Mouse (Mus musculus) testis, adult 2 months (tissue): Measurements from ENCODE around the gene 9930111J21Rik2. TPM values are rescaled to one million over a fixed set of nuclear protein-coding genes. Genes with fewer than 3 reads are reported as not detected.
"Not testable (repeated sequence)": the region's sequence is repeated elsewhere in the genome, so short reads cannot be mapped to it uniquely, and the experiment has no call there.

Experiments used
- H3K27ac ChIP-seq: fragments of 200-500 bp; 2 replicates; pipeline ENCODE4 v1.5.1; 2012; ENCODE audit warnings: low read depth, low read length; ENCODE audit not compliant: control insufficient read depth, insufficient read depth
- H3K27me3 ChIP-seq: fragments of 200-500 bp; 2 replicates; pipeline ENCODE4 v1.6.1; 2012; ENCODE audit warnings: mild to moderate bottlenecking, low read length, moderate library complexity; ENCODE audit not compliant: control insufficient read depth, insufficient read depth
- H3K36me3 ChIP-seq: fragments of 200-500 bp; 2 replicates; pipeline ENCODE4 v1.6.1; 2012; ENCODE audit warnings: mild to moderate bottlenecking, low read length; ENCODE audit not compliant: control insufficient read depth, insufficient read depth
- H3K4me1 ChIP-seq: fragments of 200-500 bp; 2 replicates; pipeline ENCODE4 v1.6.1; 2012; ENCODE audit warnings: low read length; ENCODE audit not compliant: control insufficient read depth, insufficient read depth
- H3K4me3 ChIP-seq: fragments of 200-500 bp; 2 replicates; pipeline ENCODE4 v1.5.1; 2012; ENCODE audit warnings: low read depth, mild to moderate bottlenecking, low read length, moderate library complexity, mixed read lengths; ENCODE audit not compliant: control insufficient read depth
- polyA plus RNA-seq: library from polyadenylated mRNA; depleted of rRNA; stranded (reverse); fragments of >200 nt; gene quantifications from 2 replicates; pipeline ENCODE4 v1.2.3, GENCODE M21; 2012; rRNA removed

Gene 9930111J21Rik2
- polyA plus RNA-seq, 1 experiment = 0.35 TPM

DNA sequence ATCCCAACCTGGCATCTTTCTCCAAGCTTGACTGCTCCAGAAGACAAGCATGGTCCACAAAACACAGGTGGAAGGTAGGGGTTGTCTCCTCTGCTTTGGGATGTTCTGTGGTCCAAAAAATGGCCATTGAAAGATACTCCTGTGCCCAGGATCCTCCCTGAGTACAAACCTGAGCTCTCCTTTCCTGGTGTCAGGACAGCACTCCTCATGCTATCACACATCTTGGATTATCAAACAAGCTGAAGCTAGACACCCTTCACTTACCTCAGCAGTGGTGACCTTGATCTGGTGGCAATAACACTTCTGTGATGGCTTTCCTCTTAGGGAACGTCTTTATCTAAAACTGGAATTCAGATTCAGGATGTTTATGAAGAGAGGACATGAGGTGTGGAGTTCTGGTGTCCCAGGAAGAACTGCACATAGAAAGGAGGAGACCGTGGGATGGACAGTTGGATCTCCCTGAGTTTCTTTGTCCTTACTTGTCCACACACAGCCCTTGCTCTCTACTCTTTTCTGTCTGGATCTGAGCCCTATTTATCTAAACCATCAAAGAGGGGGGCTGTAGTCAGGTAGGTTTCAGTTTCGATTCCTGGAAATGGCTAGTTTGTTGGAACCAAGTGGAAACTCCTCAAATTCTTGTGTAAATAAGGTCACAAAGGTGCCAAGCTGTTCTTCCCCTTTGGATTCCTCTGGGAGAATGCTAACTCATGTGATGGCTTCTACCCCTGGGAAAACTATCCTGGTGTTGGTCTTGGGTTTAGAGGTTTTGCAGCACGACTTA, 59.1 kb downstream of the 9930111J21Rik2 start, which contains the start of gene Gm12185:
TSS of gene Gm12185 (minus strand) at position 487 of the 781 bp plus-strand sequence.
- H3K27me3 ChIP-seq, H3K4me3 ChIP-seq, H3K4me1 ChIP-seq, H3K36me3 ChIP-seq: not testable (repeated sequence)
- 0 out of 2 replicates have a peak within 1 kb of the TSS, but pooled peaks have one; percentile 29 for H3K27ac ChIP-seq

DNA sequence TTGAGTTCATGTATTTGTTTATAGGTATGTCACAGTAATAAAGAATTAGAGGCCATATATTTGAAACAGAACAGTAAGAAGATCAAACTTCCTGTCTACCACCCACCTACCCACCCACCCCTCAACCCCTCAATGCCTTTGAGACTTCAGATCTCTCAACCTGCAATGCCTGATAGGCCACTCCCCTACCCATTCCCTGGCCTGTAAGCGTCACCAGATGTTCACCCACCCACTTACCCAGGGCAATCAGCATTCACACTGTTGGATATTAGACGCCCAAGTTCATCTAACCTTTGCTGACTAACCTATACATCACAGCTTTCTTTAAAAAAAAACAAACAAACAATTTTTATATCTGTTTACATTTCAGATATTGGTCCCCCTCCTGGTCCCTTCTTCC, 61.1 kb downstream of the 9930111J21Rik2 start:
- not testable (repeated sequence) for H3K27me3 ChIP-seq, H3K27ac ChIP-seq, H3K36me3 ChIP-seq, H3K4me3 ChIP-seq, H3K4me1 ChIP-seq

- H3K27me3 ChIP-seq, H3K36me3 ChIP-seq, H3K4me3 ChIP-seq, H3K4me1 ChIP-seq, H3K27ac ChIP-seq: not testable (repeated sequence)
Observed at GRCm38 (mm10) chr11:48988219-48988618, 62.8 kb downstream of the 9930111J21Rik2 start.

GRCm38 (mm10) chr11:48982848-48983247, 68.2 kb downstream of the 9930111J21Rik2 start:
- not testable (repeated sequence) for H3K27ac ChIP-seq, H3K36me3 ChIP-seq, H3K4me1 ChIP-seq, H3K4me3 ChIP-seq, H3K27me3 ChIP-seq

GRCm38 (mm10) chr11:48980052-48980451, 71.0 kb downstream of the 9930111J21Rik2 start:
- H3K36me3 ChIP-seq, H3K4me1 ChIP-seq, H3K4me3 ChIP-seq, H3K27ac ChIP-seq, H3K27me3 ChIP-seq: not testable (repeated sequence)

DNA sequence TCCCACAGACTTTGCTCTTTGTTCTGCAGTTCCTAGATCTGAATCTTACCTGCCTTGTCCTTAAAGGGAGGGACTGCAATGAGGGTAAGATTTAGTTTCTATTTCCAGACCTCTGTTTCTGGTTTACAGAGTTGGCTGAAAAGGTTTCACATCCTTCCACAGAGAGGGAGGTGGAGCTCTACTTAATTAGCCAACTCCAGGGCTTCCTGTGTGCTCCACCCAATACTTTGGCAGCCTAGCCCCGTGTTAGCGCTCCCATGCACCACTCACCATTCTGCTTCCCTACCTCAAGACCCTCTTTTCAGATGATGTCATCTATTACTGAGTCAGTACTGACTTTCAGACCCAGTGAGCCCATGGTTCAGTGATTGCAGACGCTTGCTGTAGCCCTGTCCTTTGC, 71.8 kb downstream of the 9930111J21Rik2 start, which contains the start of gene 9930111J21Rik1:
TSS of gene 9930111J21Rik1 (minus strand) at position 148 of the 400 bp plus-strand sequence.
- H3K4me1 ChIP-seq, H3K4me3 ChIP-seq, H3K36me3 ChIP-seq, H3K27me3 ChIP-seq, H3K27ac ChIP-seq: not testable (repeated sequence)

GRCm38 (mm10) chr11:48978240-48978939, 72.7 kb downstream of the 9930111J21Rik2 start, which contains the start of gene Olfr56:
Gene Olfr56, plus strand, starts transcription at chr11:48978889.
- H3K27ac ChIP-seq, H3K4me3 ChIP-seq, H3K36me3 ChIP-seq, H3K27me3 ChIP-seq, H3K4me1 ChIP-seq: not testable (repeated sequence)

DNA sequence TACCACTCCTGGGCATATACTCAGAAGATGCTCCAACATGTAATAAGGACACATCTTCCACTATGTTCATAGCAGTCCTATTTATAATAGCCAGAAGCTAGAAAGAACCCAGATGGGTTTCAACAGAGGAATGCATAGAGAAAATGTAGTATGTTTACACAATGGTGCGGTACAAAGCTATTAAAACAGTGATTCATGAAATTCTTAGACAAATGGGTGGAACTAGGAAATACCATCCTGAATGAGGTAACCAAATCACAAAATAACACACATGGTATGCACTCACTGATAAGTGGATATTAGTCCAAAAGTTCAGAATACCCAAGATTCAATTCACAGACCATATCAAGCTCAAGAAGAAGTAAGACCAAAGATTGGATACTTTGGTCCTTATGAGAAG, 76.4 kb downstream of the 9930111J21Rik2 start:
- H3K36me3 ChIP-seq, H3K4me1 ChIP-seq, H3K27ac ChIP-seq, H3K4me3 ChIP-seq, H3K27me3 ChIP-seq: not testable (repeated sequence)

Other genes with a start within 250 kb of the 9930111J21Rik2 start
- 85.7 and 95.5 TPM in 2 replicates for gene Trim41, start 233.9 kb downstream of the 9930111J21Rik2 start, polyA plus RNA-seq
- gene Trim7, start 225.1 kb downstream of the 9930111J21Rik2 start, polyA plus RNA-seq = 16.3 and 18.3 TPM in 2 replicates
- gene Gm12184, start 224.6 kb downstream of the 9930111J21Rik2 start, polyA plus RNA-seq = 4.8 and 7.2 TPM in 2 replicates
- gene Irgm1, start 179.6 kb downstream of the 9930111J21Rik2 start, polyA plus RNA-seq = 0.75 and 0.78 TPM in 2 replicates
- gene Gm5431, start 149.0 kb downstream of the 9930111J21Rik2 start, polyA plus RNA-seq = 0.02 and 0.05 TPM in 2 replicates
- gene Psme2b, start 105.1 kb downstream of the 9930111J21Rik2 start, polyA plus RNA-seq = 0.53 and 0.67 TPM in 2 replicates
- gene Olfr56, start 72.4 kb downstream of the 9930111J21Rik2 start, polyA plus RNA-seq = not detected in 2 replicates
- gene 9930111J21Rik1, start 71.8 kb downstream of the 9930111J21Rik2 start, polyA plus RNA-seq = 0.12 TPM in 1 of 2 replicates, not detected in the other
- gene Gm12185, start 59.0 kb downstream of the 9930111J21Rik2 start, polyA plus RNA-seq = not detected in 2 replicates
- 0.51 and 0.58 TPM in 2 replicates for gene Tgtp1, start 57.1 kb downstream of the 9930111J21Rik2 start, polyA plus RNA-seq
- gene Tgtp2, start 13.0 kb upstream of the 9930111J21Rik2 start, polyA plus RNA-seq = 0.08 and 0.63 TPM in 2 replicates
- gene Ifi47, start 25.3 kb upstream of the 9930111J21Rik2 start, polyA plus RNA-seq = 0.37 and 0.42 TPM in 2 replicates
- not detected in 2 replicates for gene Olfr1396, start 63.6 kb upstream of the 9930111J21Rik2 start, polyA plus RNA-seq
- gene Olfr1395, start 91.0 kb upstream of the 9930111J21Rik2 start, polyA plus RNA-seq = not detected in 2 replicates
- gene Olfr1394, start 103.1 kb upstream of the 9930111J21Rik2 start, polyA plus RNA-seq = not detected in 2 replicates
- 0.04 TPM in 2 replicates for gene Btnl9, start 135.9 kb upstream of the 9930111J21Rik2 start, polyA plus RNA-seq
- 4.7 and 5.4 TPM in 2 replicates for gene Zfp62, start 152.1 kb upstream of the 9930111J21Rik2 start, polyA plus RNA-seq
- gene Mgat1, start 192.9 kb upstream of the 9930111J21Rik2 start, polyA plus RNA-seq = 13.9 and 16.0 TPM in 2 replicates
- gene Olfr1393, start 227.1 kb upstream of the 9930111J21Rik2 start, polyA plus RNA-seq = 4.6 and 4.7 TPM in 2 replicates
- 2.2 and 2.8 TPM in 2 replicates for gene Olfr1392, start 234.0 kb upstream of the 9930111J21Rik2 start, polyA plus RNA-seq